Mouse (Mus musculus): ENCODE measurements at regions not wholly inside any gene's neighbourhood (a gene's known extent, or its start where the extent isn't known, plus 50 kb on each side); places are given as distances from the start of the nearest gene placed in this dataset.

DNA sequence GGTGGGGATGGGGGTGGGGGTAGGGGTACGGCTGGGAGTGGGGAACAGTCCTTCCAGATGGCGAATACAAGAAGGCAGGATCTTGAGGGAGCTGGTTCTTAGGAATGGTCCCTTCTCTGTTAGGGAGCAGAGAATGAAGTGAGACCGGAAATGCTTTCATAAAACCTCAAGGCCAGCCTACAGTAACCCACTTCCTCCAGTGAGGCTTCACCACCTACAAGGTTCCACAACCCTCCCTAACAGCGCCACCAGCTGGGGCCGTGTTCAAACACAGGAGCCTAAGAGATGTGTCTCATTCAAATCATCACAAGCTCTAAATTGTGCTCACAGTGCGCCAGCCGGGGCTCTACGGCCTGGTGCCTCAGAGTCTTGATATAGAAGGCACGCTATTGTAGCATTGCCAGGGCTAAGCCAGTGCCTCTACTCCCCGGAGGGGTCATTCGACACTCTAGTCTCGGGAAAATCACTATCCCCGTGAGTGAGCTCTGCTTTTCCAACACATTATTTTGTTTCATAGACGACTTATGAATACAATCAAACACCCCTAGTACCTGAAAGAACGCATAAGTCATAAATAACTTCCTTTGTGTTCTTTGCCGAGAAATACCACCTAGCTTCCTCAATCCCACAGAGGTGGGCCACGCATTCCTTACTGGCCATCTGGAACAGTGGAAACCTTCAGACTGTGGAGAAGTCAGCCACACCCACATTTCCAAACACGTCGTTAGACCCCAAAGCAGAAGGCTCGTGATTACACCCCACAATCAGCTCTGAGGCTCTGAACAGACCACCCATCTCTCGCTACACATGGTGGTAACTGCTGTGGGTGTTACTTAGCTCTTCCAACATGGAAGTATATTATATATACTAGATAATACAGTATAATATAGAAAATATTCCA is 209.3 kb upstream of the Tgfbr2 start:
- no peak overlapping the region for H3K9ac ChIP-seq (replicated peaks)
- H3K4me3 ChIP-seq (replicated peaks) = no peak overlapping the region
- H3K27ac ChIP-seq (replicated peaks) = 0 out of 2 replicates have a peak overlapping the region, but pooled peaks have one; percentile 54
- peaks cover 16% of the 10 kb centered on the region for H3K4me1 ChIP-seq
- H3K36me3 ChIP-seq = no peaks in the 10 kb centered on the region
- no peaks in the 10 kb centered on the region for H3K9me3 ChIP-seq (replicated peaks)
- no peak for ATAC-seq (ENCODE audit: low FRiP score)
- peak overlapping the region; percentile 37; the same call in 1 of the 2 replicates for H3K4me2 ChIP-seq
- no peaks in the 10 kb centered on the region for H3K27me3 ChIP-seq (replicated peaks)
- WGBS = 57% methylated on average over 21 of the region's 21 CpGs

GRCm38 (mm10) chr9:116383411-116384101 is 208.4 kb upstream of the Tgfbr2 start:
- Histone ChIP-seq H3K27ac (replicated peaks) (peak overlapping the region; percentile 54; the same call in 1 of the 2 replicates), H3K4me2 (peak overlapping the region; percentile 37)

DNA sequence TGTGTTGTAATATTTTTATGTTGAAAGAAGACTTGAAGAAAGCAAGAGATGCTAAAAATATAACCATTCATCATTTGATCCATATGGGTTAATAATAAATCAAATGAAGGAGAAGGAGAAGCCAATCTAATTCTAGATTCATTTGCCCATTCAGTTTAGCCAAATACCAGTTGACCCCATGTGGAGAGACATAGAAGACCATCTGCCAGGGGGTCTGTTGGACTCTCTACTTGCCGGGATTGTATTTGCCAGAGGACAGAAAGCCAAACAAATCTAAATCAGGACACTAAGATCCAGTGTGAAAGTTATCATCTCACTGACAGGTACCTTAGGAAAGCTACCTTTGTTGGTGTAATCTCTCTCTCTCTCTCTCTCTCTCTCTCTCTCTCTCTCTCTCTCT is 202.5 kb upstream of the Tgfbr2 start:
- Histone ChIP-seq H3K4me2 (no peak overlapping the region), H3K36me3 (no peaks in the 10 kb centered on the region), H3K9me3 (replicated peaks) (no peaks in the 10 kb centered on the region), H3K27ac (replicated peaks) (no peak overlapping the region), H3K9ac (replicated peaks) (no peak overlapping the region), H3K4me1 (peaks cover 12% of the 10 kb centered on the region), H3K4me3 (replicated peaks) (no peak overlapping the region), H3K27me3 (replicated peaks) (no peaks in the 10 kb centered on the region)
- no peak for ATAC-seq (ENCODE audit: low FRiP score)
- WGBS = 32% methylated on average over 1 of the region's 1 CpGs

More at GRCm38 (mm10) chr9:116383411-116384101, 208.4 kb upstream of the Tgfbr2 start:
- 39% methylated on average over 18 of the region's 18 CpGs for WGBS
- Histone ChIP-seq H3K9ac (replicated peaks) (no peak overlapping the region), H3K27me3 (replicated peaks) (no peaks in the 10 kb centered on the region), H3K9me3 (replicated peaks) (no peaks in the 10 kb centered on the region), H3K4me3 (replicated peaks) (no peak overlapping the region), H3K36me3 (no peaks in the 10 kb centered on the region), H3K4me1 (peaks cover 16% of the 10 kb centered on the region)
- ATAC-seq (ENCODE audit: low FRiP score) = no peak

DNA sequence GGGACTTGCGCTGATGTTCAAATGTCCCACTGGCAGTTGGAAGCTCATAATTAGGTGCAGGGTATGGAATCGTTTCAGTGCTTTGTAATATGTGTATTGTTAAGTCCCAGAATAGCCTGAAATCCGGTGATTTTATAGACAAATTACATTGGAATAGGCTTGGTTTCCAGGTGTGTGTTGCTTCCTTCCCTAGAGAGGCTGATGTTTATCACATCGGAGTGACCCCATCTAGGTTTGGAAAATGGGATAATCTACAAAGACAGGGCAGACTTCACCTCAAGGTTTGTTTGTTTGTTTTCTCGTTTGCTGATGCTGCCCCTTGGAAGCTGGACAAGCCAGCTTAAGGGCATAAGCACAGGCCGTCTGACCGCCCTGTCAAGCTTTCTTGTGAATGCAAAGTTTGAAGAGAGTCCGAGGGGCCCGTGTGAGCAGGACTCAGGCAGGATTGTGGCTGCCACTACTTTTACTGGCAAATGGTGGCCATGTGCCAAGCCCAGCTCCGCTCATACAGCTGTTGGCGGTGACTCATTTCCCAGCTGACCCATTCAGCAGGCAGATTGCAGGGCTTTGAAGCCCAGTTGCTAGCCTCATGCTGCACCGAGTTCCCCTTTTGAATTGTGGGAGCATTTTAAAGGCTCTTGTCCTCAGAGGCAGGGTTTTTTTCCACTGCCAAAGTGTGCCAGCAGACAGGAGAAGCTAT is 200.6 kb upstream of the Tgfbr2 start:
- Histone ChIP-seq H3K9ac (replicated peaks) (no peak overlapping the region), H3K36me3 (no peaks in the 10 kb centered on the region), H3K27ac (replicated peaks) (peak overlapping the region; percentile 63; the same call in 1 of the 2 replicates), H3K4me2 (0 out of 2 replicates have a peak overlapping the region, but pooled peaks have one; percentile 9), H3K9me3 (replicated peaks) (no peaks in the 10 kb centered on the region), H3K4me1 (peaks cover 12% of the 10 kb centered on the region), H3K27me3 (replicated peaks) (no peaks in the 10 kb centered on the region), H3K4me3 (replicated peaks) (no peak overlapping the region)
- 46% methylated on average over 12 of the region's 12 CpGs for WGBS
- ATAC-seq (ENCODE audit: low FRiP score) = peak; percentile 70; the same call in 1 of the 2 replicates

- no peaks in the 10 kb centered on the region for H3K9me3 ChIP-seq (replicated peaks)
- no peak overlapping the region for H3K4me3 ChIP-seq (replicated peaks)
- no peaks in the 10 kb centered on the region for H3K36me3 ChIP-seq
- H3K4me2 ChIP-seq = no peak overlapping the region
- no peak overlapping the region for H3K27ac ChIP-seq (replicated peaks)
- H3K4me1 ChIP-seq = peaks cover 12% of the 10 kb centered on the region
- H3K9ac ChIP-seq (replicated peaks) = no peak overlapping the region
- no peak for ATAC-seq (ENCODE audit: low FRiP score)
- H3K27me3 ChIP-seq (replicated peaks) = no peaks in the 10 kb centered on the region
- 90% methylated on average over 4 of the region's 4 CpGs for WGBS
These were observed 199.2 kb upstream of the Tgfbr2 start for GRCm38 (mm10) chr9:116374343-116374742.

DNA sequence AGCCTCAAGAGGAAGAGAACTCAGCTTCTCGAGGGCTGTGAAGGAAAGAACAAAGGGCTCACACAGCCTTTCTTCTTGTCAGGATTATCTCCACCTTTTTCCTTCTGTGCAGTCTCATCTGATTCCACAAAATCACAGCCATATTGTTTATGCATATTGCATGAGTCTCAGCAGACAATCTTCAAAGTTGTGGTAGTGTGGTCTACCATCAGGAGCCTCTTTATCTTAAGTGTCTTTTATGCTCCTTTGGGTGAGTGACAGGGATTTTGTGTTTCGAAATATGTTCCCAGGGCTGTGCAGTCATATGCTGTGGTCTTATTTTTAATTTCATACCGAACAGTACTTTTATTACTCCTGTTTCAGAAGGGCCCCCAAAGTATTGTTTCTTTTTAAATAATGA is 198.2 kb upstream of the Tgfbr2 start:
- WGBS = 58% methylated on average over 3 of the region's 3 CpGs
- no peak overlapping the region for H3K9ac ChIP-seq (replicated peaks)
- no peaks in the 10 kb centered on the region for H3K9me3 ChIP-seq (replicated peaks)
- no peaks in the 10 kb centered on the region for H3K27me3 ChIP-seq (replicated peaks)
- H3K4me3 ChIP-seq (replicated peaks) = no peak overlapping the region
- H3K4me2 ChIP-seq = no peak overlapping the region
- no peak overlapping the region for H3K27ac ChIP-seq (replicated peaks)
- peaks cover 12% of the 10 kb centered on the region for H3K4me1 ChIP-seq
- no peaks in the 10 kb centered on the region for H3K36me3 ChIP-seq
- ATAC-seq (ENCODE audit: low FRiP score) = no peak

GRCm38 (mm10) chr9:116369059-116369718 is 194.0 kb upstream of the Tgfbr2 start:
- H3K36me3 ChIP-seq = no peaks in the 10 kb centered on the region
- no peak for ATAC-seq (ENCODE audit: low FRiP score)
- H3K27ac ChIP-seq (replicated peaks) = no peak overlapping the region
- no peaks in the 10 kb centered on the region for H3K27me3 ChIP-seq (replicated peaks)
- no peak overlapping the region for H3K9ac ChIP-seq (replicated peaks)
- no peak overlapping the region for H3K4me3 ChIP-seq (replicated peaks)
- no peak overlapping the region for H3K4me2 ChIP-seq
- H3K4me1 ChIP-seq = peaks cover 7% of the 10 kb centered on the region
- H3K9me3 ChIP-seq (replicated peaks) = no peaks in the 10 kb centered on the region

- Histone ChIP-seq H3K36me3 (no peaks in the 10 kb centered on the region), H3K27ac (replicated peaks) (no peak overlapping the region), H3K4me3 (replicated peaks) (no peak overlapping the region), H3K9ac (replicated peaks) (no peak overlapping the region), H3K4me1 (peaks cover 7% of the 10 kb centered on the region), H3K9me3 (replicated peaks) (no peaks in the 10 kb centered on the region), H3K27me3 (replicated peaks) (no peaks in the 10 kb centered on the region), H3K4me2 (no peak overlapping the region)
- 95% methylated on average over 7 of the region's 7 CpGs for WGBS
- ATAC-seq (ENCODE audit: low FRiP score) = no peak
These were observed 191.6 kb upstream of the Tgfbr2 start for GRCm38 (mm10) chr9:116366713-116367112.

DNA sequence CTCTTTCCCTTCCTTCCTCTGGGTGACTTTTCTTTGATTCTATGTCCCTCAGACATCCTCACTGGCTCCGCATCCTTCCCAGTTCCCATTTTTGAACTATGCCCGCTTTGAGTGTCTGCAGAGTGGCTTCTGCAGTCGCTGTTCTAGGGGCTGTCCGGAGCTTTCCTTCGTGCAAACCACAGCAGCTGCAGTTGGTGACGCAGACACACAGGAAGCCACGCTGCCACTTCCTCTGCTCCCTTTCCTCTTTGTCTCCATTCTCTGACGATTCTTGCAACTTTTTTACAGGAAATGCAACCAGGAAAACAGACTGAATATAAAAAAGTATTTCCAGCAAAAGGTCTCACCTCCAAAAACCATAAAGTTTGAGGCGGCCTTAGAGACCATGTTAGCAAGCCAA is 191.0 kb upstream of the Tgfbr2 start:
- Histone ChIP-seq H3K4me3 (replicated peaks) (no peak overlapping the region), H3K27ac (replicated peaks) (no peak overlapping the region), H3K27me3 (replicated peaks) (no peaks in the 10 kb centered on the region), H3K9me3 (replicated peaks) (no peaks in the 10 kb centered on the region), H3K36me3 (no peaks in the 10 kb centered on the region), H3K9ac (replicated peaks) (no peak overlapping the region), H3K4me1 (peaks cover 7% of the 10 kb centered on the region), H3K4me2 (no peak overlapping the region)
- WGBS = 87% methylated on average over 9 of the region's 9 CpGs
- ATAC-seq (ENCODE audit: low FRiP score) = no peak

- 66% methylated on average over 3 of the region's 3 CpGs for WGBS
- Histone ChIP-seq H3K9ac (replicated peaks) (no peak overlapping the region), H3K4me2 (no peak overlapping the region), H3K4me1 (peaks cover 7% of the 10 kb centered on the region), H3K9me3 (replicated peaks) (no peaks in the 10 kb centered on the region), H3K4me3 (replicated peaks) (no peak overlapping the region), H3K27ac (replicated peaks) (no peak overlapping the region), H3K27me3 (replicated peaks) (no peaks in the 10 kb centered on the region), H3K36me3 (no peaks in the 10 kb centered on the region)
- no peak for ATAC-seq (ENCODE audit: low FRiP score)
These were observed 190.5 kb upstream of the Tgfbr2 start for GRCm38 (mm10) chr9:116365701-116366100.

- H3K27ac ChIP-seq (replicated peaks) = no peak overlapping the region
- H3K4me3 ChIP-seq (replicated peaks) = no peak overlapping the region
- no peak for ATAC-seq (ENCODE audit: low FRiP score)
- H3K9me3 ChIP-seq (replicated peaks) = no peaks in the 10 kb centered on the region
- peaks cover 7% of the 10 kb centered on the region for H3K4me1 ChIP-seq
- H3K4me2 ChIP-seq = no peak overlapping the region
- 56% methylated on average over 12 of the region's 12 CpGs for WGBS
- H3K27me3 ChIP-seq (replicated peaks) = no peaks in the 10 kb centered on the region
- no peak overlapping the region for H3K9ac ChIP-seq (replicated peaks)
- H3K36me3 ChIP-seq = no peaks in the 10 kb centered on the region
These were observed 190.0 kb upstream of the Tgfbr2 start for GRCm38 (mm10) chr9:116365016-116365685.
